Mouse (Mus musculus) splenic B cell, adult 2 months (primary cell): ENCODE data around the gene Slc25a54.

Experiments
- DNase-seq: peaks from one replicate; pipeline ENCODE4 v3.0.0-alpha.2; 2011; ENCODE audit warnings: low read depth, low spot score
- H3K27me3 ChIP-seq: 2 replicates; pipeline ENCODE4 v1.6.1; 2012; ENCODE audit warnings: mild to moderate bottlenecking, low read length, moderate library complexity, mixed read lengths; ENCODE audit not compliant: control insufficient read depth, poor library complexity, insufficient read depth, severe bottlenecking
- H3K36me3 ChIP-seq: 2 replicates; pipeline ENCODE4 v1.6.1; 2012; ENCODE audit warnings: mild to moderate bottlenecking, low read length, moderate library complexity, mixed read lengths; ENCODE audit not compliant: control insufficient read depth, poor library complexity, insufficient read depth, severe bottlenecking

Gene Slc25a54

DNA sequence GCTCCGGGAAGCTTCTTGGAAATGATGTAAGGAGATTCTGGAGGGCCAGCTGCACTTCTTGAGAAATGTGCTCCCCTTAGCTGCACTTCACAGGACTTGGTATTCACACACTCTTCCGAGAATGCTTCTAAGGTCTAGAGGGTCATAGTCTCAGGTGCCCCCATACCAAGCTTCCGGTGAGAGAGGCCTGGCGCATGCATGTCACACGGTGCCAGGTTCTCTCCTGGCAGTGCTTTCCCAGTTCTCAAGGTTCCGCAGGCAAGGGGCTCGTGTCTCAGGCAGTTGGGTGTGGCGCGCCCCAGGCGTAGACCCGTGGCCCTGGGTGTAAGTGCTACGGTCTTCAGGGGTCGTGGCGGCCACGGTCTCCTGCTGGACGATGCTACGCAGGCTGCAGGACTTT, at the start of gene Slc25a54:
TSS of gene Slc25a54 (plus strand) at position 301 of the 400 bp plus-strand sequence.
- Histone ChIP-seq H3K27me3 (no peaks in the 10 kb centered on the region), H3K36me3 (no peaks in the 10 kb centered on the region)
- DNase-seq: no peak

DNA sequence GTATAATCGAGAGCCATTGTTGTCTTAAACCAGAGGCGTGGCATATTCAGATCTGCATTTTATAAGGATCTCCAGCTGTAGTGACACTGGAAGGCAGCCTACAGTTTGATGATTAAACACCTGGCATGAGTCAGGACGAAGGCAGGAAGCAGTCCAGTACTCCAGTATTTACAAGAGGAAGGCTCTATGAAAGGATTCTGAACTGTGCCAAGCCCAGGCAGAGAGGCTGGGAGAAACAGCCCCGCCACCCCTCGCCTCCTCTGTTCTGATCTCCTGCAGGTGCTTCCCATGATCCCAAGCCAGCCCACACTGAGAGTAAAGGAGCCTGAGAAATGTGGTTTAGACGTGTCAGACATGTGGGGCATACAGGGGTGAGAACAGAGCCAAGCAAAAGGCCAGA, 49.5 kb upstream of the Slc25a54 start:
- DNase-seq: no peak
- no peaks in the 10 kb centered on the region for H3K27me3 ChIP-seq

DNA sequence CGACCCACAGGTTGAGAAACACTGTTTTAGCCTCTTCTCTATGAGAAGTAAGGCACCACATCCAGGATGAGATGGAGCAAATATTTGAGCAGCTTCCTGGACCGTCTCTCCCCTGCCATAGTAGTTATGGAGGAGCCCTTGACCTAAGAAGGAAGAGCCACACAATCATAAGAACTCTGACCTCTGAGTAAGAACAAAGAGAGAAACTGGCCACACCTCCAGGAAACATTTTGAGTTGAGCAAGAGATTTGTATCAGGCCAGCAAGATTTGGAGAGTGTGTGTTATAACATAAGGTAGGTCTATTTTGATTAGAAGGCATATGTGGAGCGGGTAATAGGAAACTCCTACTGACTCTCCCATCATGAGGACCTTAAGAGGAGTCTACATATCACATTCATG, 48.6 kb upstream of the Slc25a54 start:
- no peak for DNase-seq
- no peaks in the 10 kb centered on the region for H3K27me3 ChIP-seq
- H3K36me3 ChIP-seq: no peaks in the 10 kb centered on the region

More for the DNA sequence above, 49.5 kb upstream of the Slc25a54 start:
- H3K36me3 ChIP-seq: no peaks in the 10 kb centered on the region

DNA sequence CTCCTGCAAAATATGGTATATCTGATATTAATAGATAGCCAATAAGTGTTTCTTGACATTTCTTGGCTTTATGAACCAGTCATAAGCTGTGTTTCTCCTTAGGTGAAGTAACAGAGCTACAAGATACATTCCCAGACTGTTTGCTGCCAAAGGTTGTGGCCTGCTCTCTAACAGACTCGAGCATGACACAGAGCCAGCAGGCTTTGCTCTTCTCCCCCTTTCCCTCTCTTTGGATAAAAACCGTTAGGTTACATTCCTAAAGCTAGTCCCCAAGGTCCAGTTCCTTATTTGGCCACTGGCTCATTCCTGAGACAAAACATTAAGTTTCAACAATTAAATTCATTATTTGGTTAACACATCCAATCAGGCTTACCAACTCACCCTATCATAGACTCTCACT, 48.0 kb upstream of the Slc25a54 start:
- H3K36me3 ChIP-seq: no peaks in the 10 kb centered on the region
- DNase-seq: no peak

DNA sequence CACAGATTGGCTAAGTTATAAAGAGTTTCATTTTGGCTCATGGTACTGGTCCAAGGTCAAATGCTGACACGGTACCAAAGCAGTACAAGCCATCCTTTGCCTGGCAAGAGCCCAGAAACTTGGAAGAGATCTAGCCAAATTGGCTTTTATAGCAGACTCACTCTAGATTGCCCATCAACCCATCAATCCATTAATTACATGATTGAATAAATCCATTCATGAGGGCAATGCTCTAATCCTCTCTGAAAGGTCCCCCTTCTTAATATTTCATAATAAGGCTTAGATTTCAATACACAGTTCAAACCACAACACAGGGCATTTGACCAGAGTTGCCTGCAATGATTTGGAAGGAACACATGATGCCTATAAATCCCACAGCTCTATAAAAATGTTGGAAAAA, 45.9 kb upstream of the Slc25a54 start:
- DNase-seq: no peak
- Histone ChIP-seq H3K27me3 (no peaks in the 10 kb centered on the region), H3K36me3 (no peaks in the 10 kb centered on the region)

More for the DNA sequence above, 48.0 kb upstream of the Slc25a54 start:
- H3K27me3 ChIP-seq: no peaks in the 10 kb centered on the region

DNA sequence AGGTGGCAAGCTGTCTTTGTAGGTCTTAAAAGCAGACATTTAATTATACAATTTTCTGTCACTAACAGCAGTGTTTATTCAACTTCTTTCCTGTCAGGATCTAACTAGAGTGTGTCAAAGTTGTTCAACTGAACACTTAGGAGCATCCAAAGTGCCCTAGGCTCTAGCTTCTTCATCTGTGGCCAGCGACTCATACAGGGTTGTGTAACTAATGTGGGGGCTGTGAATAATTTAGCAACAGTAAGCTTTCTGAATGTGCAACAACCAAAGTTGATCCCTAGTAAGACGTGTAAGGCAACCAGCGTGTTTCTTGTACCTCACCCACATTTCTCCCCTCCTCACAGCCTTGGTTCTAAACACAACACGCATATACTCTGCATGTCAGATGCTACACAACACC, 39.4 kb upstream of the Slc25a54 start:
- H3K36me3 ChIP-seq: no peaks in the 10 kb centered on the region
- no peak for DNase-seq
- H3K27me3 ChIP-seq: no peaks in the 10 kb centered on the region

DNA sequence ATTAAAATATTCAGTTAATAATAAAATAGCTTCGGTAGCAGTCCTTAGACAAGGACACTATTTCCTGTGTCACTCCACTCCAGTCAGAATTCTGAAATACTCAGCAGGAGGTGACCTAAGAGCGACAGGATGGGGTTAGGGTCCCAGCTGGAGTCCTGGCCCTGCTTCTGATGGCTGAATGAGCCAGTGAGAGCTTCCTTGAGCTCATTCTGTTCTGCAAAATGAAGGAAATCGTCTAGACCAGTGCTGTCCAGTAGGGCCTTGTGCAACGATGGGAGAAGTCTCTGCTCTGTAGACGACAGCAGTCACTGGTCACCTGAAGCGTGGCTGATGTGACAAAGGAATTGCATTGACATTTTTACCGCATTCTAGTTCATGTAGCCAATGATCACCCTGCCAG, 36.9 kb upstream of the Slc25a54 start:
- no peak for DNase-seq
- H3K36me3 ChIP-seq: no peaks in the 10 kb centered on the region
- H3K27me3 ChIP-seq: no peaks in the 10 kb centered on the region

DNA sequence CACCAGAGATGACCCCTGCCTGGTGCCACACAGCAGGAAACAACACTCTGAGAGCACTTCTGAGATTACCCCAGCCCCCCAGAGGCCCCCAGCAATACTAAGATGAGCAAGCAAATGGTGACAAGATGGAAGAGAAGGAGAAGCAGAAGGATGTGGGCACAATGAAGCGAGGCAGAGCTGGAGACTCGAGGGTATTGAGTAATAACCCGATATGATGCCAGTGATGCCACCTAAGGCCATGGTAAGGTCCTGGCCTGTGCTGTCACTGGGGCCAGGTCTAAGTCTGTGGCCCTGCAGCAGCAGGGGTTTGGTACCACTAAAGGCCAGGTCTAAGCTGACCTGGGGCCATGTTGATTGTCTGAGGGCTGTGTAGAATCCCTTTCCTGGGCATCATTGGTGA, 33.8 kb upstream of the Slc25a54 start:
- Histone ChIP-seq H3K36me3 (no peaks in the 10 kb centered on the region), H3K27me3 (no peaks in the 10 kb centered on the region)
- no peak for DNase-seq

DNA sequence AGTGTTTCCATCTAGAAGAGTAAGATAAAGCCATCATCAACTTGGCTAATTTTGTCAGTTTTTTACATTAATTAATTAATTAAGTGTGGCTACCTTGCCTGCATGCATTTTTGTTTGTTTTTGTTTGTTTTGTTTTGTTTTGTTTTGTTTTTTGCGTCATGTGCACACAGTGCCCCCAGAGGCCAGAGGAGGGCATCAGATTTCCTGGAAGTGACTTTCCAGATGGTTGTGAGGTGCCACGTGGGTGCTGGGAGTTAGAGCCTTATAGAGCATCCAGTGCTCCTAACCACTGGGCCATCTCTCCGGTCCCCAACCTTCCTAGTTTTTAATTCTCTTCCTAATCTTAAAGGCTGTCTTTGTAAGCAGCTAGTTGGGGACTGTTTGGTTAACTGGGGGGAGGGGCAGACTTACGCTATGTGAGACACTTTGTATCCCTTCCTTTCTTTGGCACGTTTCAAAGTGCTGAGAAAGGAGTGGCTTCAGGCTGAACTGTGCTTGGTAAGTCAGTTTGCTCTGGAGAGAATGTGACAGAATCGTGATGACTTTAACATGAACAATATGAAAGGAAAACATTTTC, 32.5 kb upstream of the Slc25a54 start:
- no peak for DNase-seq
- no peaks in the 10 kb centered on the region for H3K27me3 ChIP-seq
- no peaks in the 10 kb centered on the region for H3K36me3 ChIP-seq

DNA sequence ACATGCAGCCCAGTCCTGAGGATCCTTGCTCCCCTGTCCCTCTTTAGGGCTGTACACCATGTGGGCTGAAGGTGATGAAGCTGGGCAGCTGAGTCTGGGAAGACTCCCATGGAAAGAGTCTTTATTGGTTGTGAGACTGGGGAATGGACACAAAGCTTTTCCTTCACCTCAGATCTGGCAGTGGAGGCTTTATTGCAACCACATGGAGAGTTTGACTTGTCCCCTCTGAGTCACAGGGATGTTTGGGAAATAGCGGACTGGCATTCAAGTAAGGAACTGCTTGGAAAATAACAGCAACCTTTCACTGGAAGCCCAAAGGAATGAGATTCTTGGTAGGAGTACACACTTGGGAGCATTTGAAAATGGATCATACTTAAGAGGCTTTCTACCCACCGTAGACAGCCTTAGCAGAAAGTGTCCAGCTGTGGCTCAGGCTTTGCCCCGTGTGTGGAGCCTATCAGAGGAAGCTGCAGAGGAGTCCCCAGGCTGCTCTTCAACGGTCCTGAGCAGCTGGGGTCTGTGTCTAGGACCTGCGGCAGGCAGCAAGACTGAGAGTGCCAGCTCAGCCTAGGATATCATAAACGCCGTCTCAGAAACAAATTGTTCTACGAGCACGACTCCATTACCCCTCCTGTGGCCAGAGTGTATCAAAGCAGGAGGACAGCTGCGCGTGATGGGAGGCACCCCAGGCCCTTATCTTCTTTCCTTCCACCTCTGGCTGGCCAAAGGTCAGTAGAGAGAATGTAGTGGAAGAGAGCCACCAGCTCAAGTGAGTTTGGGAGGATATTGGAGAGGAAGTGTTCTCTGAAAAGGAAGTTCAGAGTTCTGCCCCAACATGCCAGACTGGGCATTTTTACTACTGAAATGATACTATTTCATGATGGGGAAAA, 29.0 kb upstream of the Slc25a54 start:
- DNase-seq: peak; percentile 21
- no peaks in the 10 kb centered on the region for H3K36me3 ChIP-seq
- H3K27me3 ChIP-seq: no peaks in the 10 kb centered on the region

DNA sequence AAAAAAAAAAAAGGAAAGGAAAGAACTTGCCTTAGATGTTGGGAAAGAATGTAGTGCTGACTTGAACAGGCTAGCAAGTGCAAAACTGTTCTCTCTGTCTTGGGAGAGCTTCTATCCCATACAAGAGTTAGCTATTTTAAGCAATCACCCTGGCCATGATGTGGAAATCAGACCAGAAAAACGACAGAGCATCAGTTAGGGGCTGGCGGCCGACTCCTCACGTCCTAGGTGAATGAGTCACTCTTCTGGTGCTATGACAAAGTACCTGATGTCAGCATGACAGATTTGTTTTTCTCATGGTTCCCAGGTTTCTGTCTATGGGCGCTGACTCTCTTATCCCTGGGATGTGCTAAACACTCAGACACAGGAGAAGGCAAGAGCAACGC, 28.3 kb upstream of the Slc25a54 start:
- DNase-seq: no peak
- H3K36me3 ChIP-seq: no peaks in the 10 kb centered on the region
- H3K27me3 ChIP-seq: no peaks in the 10 kb centered on the region

DNA sequence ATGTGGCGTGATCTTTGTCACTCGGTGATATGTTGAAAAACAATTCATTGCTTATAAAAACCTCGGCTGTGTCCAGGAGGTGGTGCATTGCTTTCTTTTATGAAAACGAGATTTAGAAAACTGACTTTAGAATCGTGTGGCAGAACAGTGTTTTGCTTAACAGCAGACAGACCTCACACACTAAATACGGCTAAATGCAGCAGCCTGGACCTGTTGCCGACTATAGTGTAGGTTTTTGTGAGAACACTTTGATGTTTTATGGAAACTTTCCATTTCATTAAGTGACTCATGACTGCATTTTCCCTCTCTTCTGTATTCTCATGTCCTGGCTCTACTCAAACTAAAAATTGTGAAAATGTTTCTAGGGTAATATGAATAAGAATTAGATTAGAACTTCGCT, 20.4 kb upstream of the Slc25a54 start:
- H3K36me3 ChIP-seq: no peaks in the 10 kb centered on the region
- no peak for DNase-seq
- no peaks in the 10 kb centered on the region for H3K27me3 ChIP-seq

DNA sequence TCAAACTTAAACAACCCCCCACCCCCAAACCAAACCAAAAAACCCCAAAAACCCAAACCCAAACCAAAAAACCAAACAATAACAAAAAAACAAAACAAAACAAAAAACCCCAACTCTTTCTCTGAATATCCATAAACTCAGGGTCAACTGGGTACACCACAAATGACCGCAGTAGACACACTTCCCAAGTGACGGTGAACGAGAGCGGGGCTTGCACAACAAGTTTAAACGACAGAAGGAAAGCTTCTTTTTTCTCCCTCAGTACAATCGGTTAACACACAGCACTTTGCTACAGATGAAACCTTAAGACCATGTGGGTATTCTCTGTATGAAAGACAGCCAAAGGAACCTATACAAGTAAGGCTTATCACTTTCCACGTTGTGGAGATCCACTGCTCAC, 17.9 kb upstream of the Slc25a54 start:
- Histone ChIP-seq H3K27me3 (no peaks in the 10 kb centered on the region), H3K36me3 (no peaks in the 10 kb centered on the region)
- no peak for DNase-seq

DNA sequence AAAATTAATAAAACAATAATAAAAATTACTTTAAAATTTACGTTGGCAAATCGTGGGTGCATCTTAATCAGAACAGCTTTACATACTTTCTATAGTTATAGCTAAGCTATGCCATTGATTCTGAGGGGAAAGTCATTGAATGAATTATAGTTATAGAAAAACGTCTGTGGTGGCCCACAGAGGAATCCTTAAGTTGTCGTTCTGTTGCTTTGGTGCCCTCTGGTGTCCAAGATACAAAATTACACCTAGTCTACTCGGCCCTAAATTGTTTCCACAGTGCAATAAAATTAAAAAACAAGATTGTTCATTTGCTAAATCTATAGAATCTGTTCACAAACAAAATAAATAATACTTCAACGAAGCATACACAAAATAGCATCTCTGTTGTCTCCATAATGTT, 17.3 kb upstream of the Slc25a54 start:
- no peaks in the 10 kb centered on the region for H3K36me3 ChIP-seq
- peak; percentile 83 for DNase-seq
- H3K27me3 ChIP-seq: no peaks in the 10 kb centered on the region

DNA sequence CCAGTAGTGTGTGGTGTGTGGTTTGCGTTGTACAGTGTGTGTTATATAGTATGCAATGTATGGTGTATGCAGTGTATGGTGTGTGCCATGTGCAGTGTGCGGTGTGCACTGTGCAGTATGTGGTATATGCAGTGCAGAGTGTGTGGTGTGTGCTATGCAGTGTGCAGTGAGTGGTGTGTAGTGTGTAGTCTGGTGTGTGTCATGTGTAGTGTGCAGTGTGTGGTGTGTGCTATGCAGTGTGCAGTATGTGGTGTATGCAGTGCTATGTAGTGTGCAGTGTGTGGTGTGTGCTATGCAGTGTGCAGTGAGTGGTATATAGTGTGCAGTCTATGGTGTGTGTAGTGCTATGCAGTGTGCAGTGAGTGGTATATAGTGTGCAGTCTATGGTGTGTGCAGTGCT, 4.1 kb downstream of the Slc25a54 start:
- H3K36me3 ChIP-seq: no peaks in the 10 kb centered on the region
- DNase-seq: no peak
- no peaks in the 10 kb centered on the region for H3K27me3 ChIP-seq
